Mouse (Mus musculus) common myeloid progenitor, adult 5-6 weeks (primary cell): Measurements from ENCODE around the gene Zscan4b. TPM values are rescaled to one million over a fixed set of nuclear protein-coding genes. Genes with fewer than 3 reads are reported as not detected.
"Not testable (repeated sequence)": the region's sequence is repeated elsewhere in the genome, so short reads cannot be mapped to it uniquely, and the experiment has no call there.

Experiments used
- ATAC-seq: replicated peaks from 2 replicates; pipeline ENCODE4 v1.8.0; 2016; ENCODE audit warnings: low read depth, mild to moderate bottlenecking, moderate TSS enrichment, inconsistent platforms; ENCODE audit not compliant: poor library complexity, severe bottlenecking
- total RNA-seq: library from RNA; stranded (forward); fragments of 200-1000, 187-1606 nt; gene quantifications from 2 replicates; pipeline ENCODE4 v1.2.3, GENCODE M21; 2017

Zscan4b gene
- total RNA-seq: not detected in 2 replicates

DNA sequence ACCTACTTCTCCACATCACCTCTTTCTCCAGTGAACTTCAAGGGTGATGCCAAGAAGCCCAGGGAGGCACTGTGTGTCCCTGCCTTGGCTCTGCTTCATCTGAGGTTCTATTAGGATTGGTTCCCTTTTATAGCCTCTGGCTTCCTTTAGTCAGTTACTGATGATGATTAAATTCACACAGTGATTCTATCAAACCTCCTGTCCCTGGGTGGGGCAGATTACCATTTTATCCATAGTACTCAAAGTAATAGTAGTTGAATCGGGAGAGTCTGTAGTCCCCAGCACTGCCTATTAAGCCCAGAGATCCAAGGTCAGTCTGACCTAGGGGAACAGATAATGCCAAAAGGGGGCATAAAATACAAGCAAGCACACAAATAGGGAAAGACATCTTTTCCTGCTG, at the start of gene Zscan4b:
Zscan4b (minus strand) TSS at position 101 of the 400 bp plus-strand sequence.
- ATAC-seq: not testable (repeated sequence)

Other genes with a start within 250 kb of the Zscan4b start
- gene Nlrp4b, start 217.3 kb downstream of the Zscan4b start, total RNA-seq: not detected in 2 replicates
- not detected in 2 replicates for gene Vmn1r71, start 150.7 kb downstream of the Zscan4b start, total RNA-seq
- not detected in 2 replicates for gene Zscan4c, start 100.7 kb upstream of the Zscan4b start, total RNA-seq
- not detected in 2 replicates for gene Zscan4-ps1, start 164.6 kb upstream of the Zscan4b start, total RNA-seq